Mouse (Mus musculus) hindbrain, embryonic 13.5 days (tissue): Measurements from ENCODE around the gene Uevld. TPM values are rescaled to one million over a fixed set of nuclear protein-coding genes. Genes with fewer than 3 reads are reported as not detected.

Experiments used
- ATAC-seq: fragments of 200-750 bp; cut with Nextera tagmentation; 2 replicates; pipeline ENCODE4 v1.8.0; 2017; ENCODE audit warnings: moderate TSS enrichment; ENCODE audit not compliant: low FRiP score
- H3K27ac ChIP-seq: fragments of 300-500 bp; sonication (generic); 2 replicates; pipeline ENCODE4 v1.5.1; 2015; ENCODE audit warnings: inconsistent platforms, mild to moderate bottlenecking, moderate library complexity
- H3K27me3 ChIP-seq: fragments of 300-500 bp; sonication (generic); 2 replicates; pipeline ENCODE4 v1.6.1; 2015; ENCODE audit warnings: mild to moderate bottlenecking, inconsistent platforms
- H3K36me3 ChIP-seq: fragments of 300-500 bp; sonication (generic); 2 replicates; pipeline ENCODE4 v1.6.1; 2015; ENCODE audit warnings: mild to moderate bottlenecking, inconsistent platforms
- H3K4me1 ChIP-seq: fragments of 300-500 bp; sonication (generic); replicated peaks from 2 replicates; pipeline ENCODE4 v1.6.1; 2015; ENCODE audit warnings: inconsistent platforms
- H3K4me2 ChIP-seq: fragments of 300-500 bp; sonication (generic); 2 replicates; pipeline ENCODE4 v1.6.1; 2015; ENCODE audit warnings: inconsistent platforms, mild to moderate bottlenecking, moderate library complexity
- H3K4me3 ChIP-seq: fragments of 300-500 bp; sonication (generic); 2 replicates; pipeline ENCODE4 v1.5.1; 2015; ENCODE audit warnings: mild to moderate bottlenecking, inconsistent platforms
- H3K9ac ChIP-seq: fragments of 300-500 bp; sonication (generic); 2 replicates; pipeline ENCODE4 v1.6.1; 2015; ENCODE audit warnings: mild to moderate bottlenecking, inconsistent platforms
- H3K9me3 ChIP-seq: fragments of 300-500 bp; sonication (generic); 2 replicates; pipeline ENCODE4 v1.6.1; 2016; ENCODE audit warnings: inconsistent platforms
- WGBS: fragments of 180-500 bp; shearing (Covaris S2); methylation state at CpG from one replicate; pipeline ENCODE4 v1.1.7; 2015; 5-methylcytosine and 5-hydroxymethylcytosine counted together
- polyA plus RNA-seq: library from polyadenylated mRNA; unstranded; fragments of >200 nt; fragmentation: Nextera tagmentation; extraction: Ambion mirVana; gene quantifications from 2 replicates; pipeline ENCODE4 v1.2.1, GENCODE M21; 2015

Gene Uevld
- polyA plus RNA-seq = 5.0 and 5.9 TPM in 2 replicates

- Histone ChIP-seq H3K4me1 (peaks cover 15% of the 10 kb centered on the region), H3K9me3 (no peaks in the 10 kb centered on the region), H3K4me3 (peak within 1 kb of the TSS; percentile 66), H3K27ac (no peak within 1 kb of the TSS; the same call in 1 of the 2 replicates), H3K27me3 (peaks cover 11% of the 10 kb centered on the region), H3K9ac (peak within 1 kb of the TSS; percentile 81), H3K36me3 (peaks cover 22% of the 10 kb centered on the region), H3K4me2 (peak within 1 kb of the TSS; percentile 83)
- under 1% methylated on average over 51 of the region's 51 CpGs for WGBS
- peak; percentile 91 for ATAC-seq
Measured at GRCm38 (mm10) chr7:46957831-46958691, at the start of gene Uevld. Gene Uevld, minus strand, starts transcription at chr7:46958527.

DNA sequence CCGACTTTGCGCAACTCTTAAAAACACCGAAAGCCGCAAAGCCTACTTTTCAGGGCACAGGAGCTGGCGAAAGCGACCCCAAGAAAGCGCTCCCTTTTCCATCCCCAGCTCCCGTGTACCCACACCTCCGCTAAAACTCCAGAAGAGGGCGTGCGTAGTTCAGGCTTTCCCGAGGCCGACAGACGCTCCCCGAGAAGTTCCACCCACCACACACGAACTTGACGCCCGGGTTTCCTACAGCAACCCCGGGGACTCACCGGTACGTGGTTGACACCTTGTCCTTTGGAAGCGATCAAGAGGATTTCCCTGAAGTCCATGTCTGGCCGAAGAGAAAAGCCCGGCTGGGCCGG lies 49.5 kb upstream of the Uevld start:
- Histone ChIP-seq H3K27me3 (no peaks in the 10 kb centered on the region), H3K27ac (peak overlapping the region; percentile 89), H3K4me2 (peak overlapping the region; percentile 91), H3K9me3 (no peaks in the 10 kb centered on the region), H3K4me1 (peaks cover 45% of the 10 kb centered on the region), H3K9ac (peak overlapping the region; percentile 82), H3K36me3 (no peaks in the 10 kb centered on the region), H3K4me3 (peak overlapping the region; percentile 68)
- 0% methylated on average over 25 of the region's 25 CpGs for WGBS
- peak; percentile 67 for ATAC-seq

GRCm38 (mm10) chr7:47007109-47007780 lies 48.9 kb upstream of the Uevld start:
- peak overlapping the region; percentile 68 for H3K4me3 ChIP-seq
- H3K36me3 ChIP-seq = no peaks in the 10 kb centered on the region
- peaks cover 51% of the 10 kb centered on the region for H3K4me1 ChIP-seq
- no peaks in the 10 kb centered on the region for H3K9me3 ChIP-seq
- WGBS = 27% methylated on average over 21 of the region's 21 CpGs
- peak overlapping the region; percentile 89 for H3K27ac ChIP-seq
- H3K4me2 ChIP-seq = peak overlapping the region; percentile 91
- ATAC-seq = no peak
- no peaks in the 10 kb centered on the region for H3K27me3 ChIP-seq
- H3K9ac ChIP-seq = peak overlapping the region; percentile 82

GRCm38 (mm10) chr7:47003411-47004115 lies 45.2 kb upstream of the Uevld start:
- H3K27ac ChIP-seq = peak overlapping the region; percentile 20
- H3K9ac ChIP-seq = peak overlapping the region; percentile 43; the same call in 1 of the 2 replicates
- H3K27me3 ChIP-seq = no peaks in the 10 kb centered on the region
- peaks cover 7% of the 10 kb centered on the region for H3K36me3 ChIP-seq
- H3K4me3 ChIP-seq = no peak overlapping the region
- no peaks in the 10 kb centered on the region for H3K9me3 ChIP-seq
- peaks cover 56% of the 10 kb centered on the region for H3K4me1 ChIP-seq
- ATAC-seq = no peak
- no peak overlapping the region for H3K4me2 ChIP-seq
- 28% methylated on average over 3 of the region's 3 CpGs for WGBS

- H3K27ac ChIP-seq = no peak overlapping the region
- H3K4me1 ChIP-seq = peaks cover 48% of the 10 kb centered on the region
- no peak overlapping the region for H3K4me2 ChIP-seq
- no peak for ATAC-seq
- H3K9me3 ChIP-seq = no peaks in the 10 kb centered on the region
- H3K4me3 ChIP-seq = no peak overlapping the region
- H3K36me3 ChIP-seq = peaks cover 24% of the 10 kb centered on the region
- WGBS = 67% methylated on average over 4 of the region's 4 CpGs
- peak overlapping the region; percentile 29; the same call in 1 of the 2 replicates for H3K9ac ChIP-seq
- H3K27me3 ChIP-seq = no peaks in the 10 kb centered on the region
Measured at GRCm38 (mm10) chr7:47001900-47002275, 43.6 kb upstream of the Uevld start.

GRCm38 (mm10) chr7:47001125-47001899 lies 43.0 kb upstream of the Uevld start:
- Histone ChIP-seq H3K27ac (no peak overlapping the region), H3K27me3 (no peaks in the 10 kb centered on the region), H3K4me2 (no peak overlapping the region), H3K9me3 (no peaks in the 10 kb centered on the region), H3K9ac (no peak overlapping the region), H3K4me3 (no peak overlapping the region), H3K4me1 (peaks cover 45% of the 10 kb centered on the region), H3K36me3 (peaks cover 26% of the 10 kb centered on the region)
- WGBS = 84% methylated on average over 5 of the region's 5 CpGs
- ATAC-seq = no peak

DNA sequence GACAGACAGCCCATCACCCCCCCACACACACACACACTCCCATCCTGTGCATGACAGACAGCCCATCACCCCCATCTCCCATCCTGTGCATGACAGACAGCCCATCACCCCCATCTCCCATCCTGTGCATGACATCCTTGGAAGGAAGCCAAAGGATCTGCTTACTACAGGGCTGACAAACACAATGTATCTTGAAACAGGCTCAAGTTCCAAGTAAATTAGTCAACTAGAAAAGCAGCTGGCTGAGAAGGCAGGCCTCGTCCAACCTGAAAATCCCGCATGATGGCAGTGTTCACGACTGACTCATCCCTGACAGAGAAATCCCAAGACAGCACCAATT lies 42.3 kb upstream of the Uevld start:
- ATAC-seq = peak; percentile 82
- no peaks in the 10 kb centered on the region for H3K9me3 ChIP-seq
- no peak overlapping the region for H3K27ac ChIP-seq
- no peak overlapping the region for H3K4me2 ChIP-seq
- whole genome bisulfite sequencing = 44% methylated on average over 3 of the region's 3 CpGs
- no peaks in the 10 kb centered on the region for H3K27me3 ChIP-seq
- H3K9ac ChIP-seq = 0 out of 2 replicates have a peak overlapping the region, but pooled peaks have one; percentile 2
- H3K36me3 ChIP-seq = peaks cover 32% of the 10 kb centered on the region
- no peak overlapping the region for H3K4me3 ChIP-seq
- peaks cover 44% of the 10 kb centered on the region for H3K4me1 ChIP-seq

DNA sequence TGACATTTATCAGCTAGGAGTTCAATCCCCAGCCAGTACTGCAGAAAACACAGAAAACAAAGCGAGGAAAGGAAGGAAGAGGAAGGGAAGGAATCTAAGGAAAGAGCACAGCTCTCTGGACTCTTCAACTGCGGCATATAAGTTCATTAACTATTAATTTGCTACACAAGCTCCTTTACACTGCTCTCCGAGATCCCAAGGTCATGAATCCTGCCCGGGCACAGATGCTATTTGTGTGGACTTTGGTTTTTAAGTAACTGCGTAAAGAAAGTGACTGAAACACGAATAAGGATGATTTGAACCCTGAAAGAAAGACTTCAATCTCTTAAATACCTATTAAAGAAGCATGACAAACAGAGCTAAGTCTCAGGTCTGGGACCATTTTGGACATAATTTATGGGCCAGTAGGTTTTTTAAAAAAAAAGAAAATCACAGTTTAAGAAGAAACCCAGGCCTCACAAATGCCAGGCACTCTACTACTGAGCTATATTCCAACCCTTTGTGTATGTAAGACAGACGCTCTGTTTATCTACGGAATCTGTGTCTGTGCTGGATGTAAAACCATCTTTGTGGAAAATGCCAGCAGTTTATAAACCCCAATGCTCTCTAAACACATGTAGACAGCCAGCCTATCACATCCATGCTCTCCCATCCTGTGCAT lies 41.8 kb upstream of the Uevld start:
- Histone ChIP-seq H3K4me2 (no peak overlapping the region), H3K9me3 (no peaks in the 10 kb centered on the region), H3K9ac (peak overlapping the region; percentile 14; the same call in 1 of the 2 replicates), H3K4me1 (peaks cover 39% of the 10 kb centered on the region), H3K36me3 (peaks cover 37% of the 10 kb centered on the region), H3K27ac (no peak overlapping the region), H3K27me3 (no peaks in the 10 kb centered on the region), H3K4me3 (no peak overlapping the region)
- WGBS = 86% methylated on average over 8 of the region's 8 CpGs
- ATAC-seq = no peak

DNA sequence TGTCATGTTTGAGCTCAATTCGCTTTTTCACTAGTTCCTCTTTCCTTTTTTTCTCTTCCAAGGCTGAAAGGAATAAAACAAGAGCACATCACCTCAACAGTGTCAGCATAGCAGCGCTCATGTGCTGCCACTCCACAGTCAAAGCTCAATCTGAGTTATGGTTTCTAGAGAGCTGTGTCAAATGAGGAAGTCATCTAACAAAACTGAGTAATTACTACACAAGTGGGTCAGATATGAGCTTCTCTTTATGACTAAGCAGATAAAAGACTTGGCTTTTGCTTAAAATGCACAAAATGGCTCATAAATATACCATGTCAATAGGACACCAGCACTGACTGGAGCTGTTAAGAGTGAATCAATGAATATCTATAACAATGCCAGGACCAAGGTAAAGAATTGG lies 40.6 kb upstream of the Uevld start:
- no peak overlapping the region for H3K9ac ChIP-seq
- WGBS = 86% methylated on average over 2 of the region's 2 CpGs
- H3K27ac ChIP-seq = no peak overlapping the region
- no peaks in the 10 kb centered on the region for H3K27me3 ChIP-seq
- H3K4me3 ChIP-seq = no peak overlapping the region
- H3K4me2 ChIP-seq = no peak overlapping the region
- peaks cover 48% of the 10 kb centered on the region for H3K36me3 ChIP-seq
- no peak for ATAC-seq
- peaks cover 39% of the 10 kb centered on the region for H3K4me1 ChIP-seq
- H3K9me3 ChIP-seq = no peaks in the 10 kb centered on the region

- 91% methylated on average over 21 of the region's 21 CpGs for WGBS
- H3K9ac ChIP-seq = no peak overlapping the region
- no peaks in the 10 kb centered on the region for H3K27me3 ChIP-seq
- no peak for ATAC-seq
- no peak overlapping the region for H3K27ac ChIP-seq
- peaks cover 59% of the 10 kb centered on the region for H3K36me3 ChIP-seq
- no peaks in the 10 kb centered on the region for H3K9me3 ChIP-seq
- H3K4me3 ChIP-seq = no peak overlapping the region
- H3K4me1 ChIP-seq = peaks cover 28% of the 10 kb centered on the region
- no peak overlapping the region for H3K4me2 ChIP-seq
Measured at GRCm38 (mm10) chr7:46997644-46998395, 39.5 kb upstream of the Uevld start.

DNA sequence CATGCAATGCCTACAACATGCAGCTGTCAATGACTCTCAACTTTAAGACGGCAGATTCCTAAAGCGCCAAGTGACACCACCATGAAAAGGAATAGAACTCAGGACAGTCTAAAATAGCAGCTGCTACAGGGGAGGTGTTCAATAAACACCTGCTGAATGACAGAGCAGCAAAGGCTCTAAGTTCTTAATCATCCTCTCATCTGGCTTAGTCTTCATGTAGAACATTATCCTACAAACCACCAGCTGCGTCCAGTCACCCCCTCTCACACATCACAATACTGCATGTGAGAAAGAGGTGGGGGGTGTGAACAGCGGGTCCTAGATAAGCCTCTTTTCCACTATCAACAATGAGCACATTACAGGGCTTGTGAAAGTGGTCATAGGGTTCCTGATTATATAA lies 38.7 kb upstream of the Uevld start:
- WGBS = 96% methylated on average over 4 of the region's 4 CpGs
- no peak for ATAC-seq
- peaks cover 20% of the 10 kb centered on the region for H3K4me1 ChIP-seq
- H3K9me3 ChIP-seq = no peaks in the 10 kb centered on the region
- no peak overlapping the region for H3K4me2 ChIP-seq
- H3K4me3 ChIP-seq = no peak overlapping the region
- H3K27me3 ChIP-seq = no peaks in the 10 kb centered on the region
- no peak overlapping the region for H3K27ac ChIP-seq
- H3K36me3 ChIP-seq = peaks cover 64% of the 10 kb centered on the region
- H3K9ac ChIP-seq = no peak overlapping the region
